Mouse (Mus musculus) adrenal gland, adult 10 weeks (tissue): Measurements from ENCODE around the gene Zfyve26. TPM values are rescaled to one million over a fixed set of nuclear protein-coding genes. Genes with fewer than 3 reads are reported as not detected.

Experiments used
- polyA plus RNA-seq: library from polyadenylated mRNA; stranded (reverse); fragments of 350-450 nt; fragmentation: Illumina TruSeq; extraction: RNeasy Lipid Tissue Mini Kit (QIAGEN cat#74804); gene quantifications from one replicate; pipeline ENCODE4 v1.2.3, GENCODE M21; 2014; ENCODE audit warnings: low read depth, low replicate concordance

The Zfyve26 gene
- 9.9 TPM for polyA plus RNA-seq

GRCm38 (mm10) chr12:79296126-79296816 is at the start of gene Zfyve26:
TSS of gene Zfyve26 (minus strand) at chr12:79296304.

DNA sequence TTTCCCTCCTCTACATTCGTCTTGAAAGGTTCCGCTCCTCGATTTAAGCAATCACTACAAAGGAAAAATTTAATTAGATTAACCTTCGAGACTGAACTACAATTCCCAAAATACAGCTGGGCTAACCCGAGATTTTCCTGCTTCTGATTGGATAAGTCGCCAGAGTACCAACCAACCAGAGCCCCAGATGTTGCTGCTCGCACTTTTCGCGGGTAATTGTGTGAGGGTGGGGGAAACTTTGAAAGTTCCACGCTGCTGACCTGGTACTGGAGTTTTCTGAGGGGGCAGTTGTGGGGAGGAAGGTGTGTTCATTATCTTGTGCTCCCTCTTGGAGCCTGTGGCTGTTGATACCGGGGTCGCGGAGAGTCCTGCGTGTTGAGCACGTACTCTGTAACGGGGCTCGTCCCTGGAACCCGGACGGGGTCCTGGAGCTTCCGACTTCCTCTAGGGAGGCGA is 1.0 kb upstream of the Zfyve26 start, which contains the start of gene Rad51b:
Gene Rad51b, plus strand, starts transcription at position 162 of the 456 bp plus-strand sequence.

DNA sequence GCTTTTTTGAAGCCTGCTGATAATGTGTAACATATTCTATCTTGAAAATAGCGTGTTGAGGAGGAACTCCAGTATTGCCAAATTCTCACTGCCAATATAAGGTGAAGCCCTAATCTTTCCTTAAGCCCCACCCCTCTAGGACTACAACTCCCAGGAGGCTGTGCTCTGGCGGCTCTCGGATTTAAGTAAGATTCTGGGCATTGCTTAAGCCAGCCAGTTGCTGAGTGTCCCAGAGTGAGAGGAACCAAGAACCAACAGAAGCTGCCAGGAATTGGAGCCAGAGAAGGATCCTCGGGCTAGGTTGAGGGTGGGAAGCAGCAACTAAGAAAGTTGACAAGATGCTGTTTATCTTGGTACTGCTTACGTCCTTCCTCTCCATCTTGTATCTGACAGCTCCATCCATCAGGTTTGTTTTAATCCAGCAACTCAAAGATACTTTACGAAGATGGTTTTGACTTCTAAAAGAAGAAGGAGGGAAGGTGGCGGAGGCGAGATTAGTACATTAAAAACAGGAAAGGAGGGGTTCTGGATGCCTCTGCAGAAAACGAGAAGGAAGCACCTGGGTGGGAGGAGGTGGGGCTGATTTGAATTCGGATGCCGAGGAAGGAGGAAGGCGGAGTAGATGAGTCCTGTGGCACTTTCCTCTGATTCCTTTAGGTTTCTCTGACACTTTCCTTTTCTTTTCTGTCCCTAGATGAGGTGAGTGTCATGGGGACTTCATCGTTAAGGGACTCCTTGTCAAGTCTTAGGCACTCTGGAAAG is 87.2 kb downstream of the Zfyve26 start, which contains the start of gene Rdh12:
Gene Rdh12, plus strand, starts transcription at position 212 of the 762 bp plus-strand sequence.

DNA sequence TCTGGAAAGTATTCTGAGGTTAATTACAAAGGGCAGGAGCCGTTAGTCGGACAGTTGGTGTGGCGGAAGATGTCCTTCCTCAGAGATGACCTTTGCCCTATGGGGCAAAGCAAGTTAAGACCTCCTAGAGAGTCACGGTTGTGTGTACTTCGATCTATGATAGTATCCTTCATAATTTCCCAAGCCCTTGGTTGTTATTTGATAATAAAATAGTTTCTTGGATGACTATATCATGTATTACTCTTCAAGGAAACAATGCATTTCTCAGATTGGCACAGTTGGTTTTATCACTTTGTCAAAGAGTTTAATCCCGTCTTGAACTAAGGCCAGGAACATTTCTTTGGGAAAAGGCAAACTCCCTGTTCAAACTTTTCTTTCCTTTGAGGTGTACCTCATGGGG is 103.9 kb downstream of the Zfyve26 start, which contains the start of gene Rdh11:
Gene Rdh11, minus strand, starts transcription at position 101 of the 400 bp plus-strand sequence.

Other genes starting within 250 kb of the Zfyve26 start
- 28.5 TPM for gene Pigh, start 206.7 kb downstream of the Zfyve26 start, polyA plus RNA-seq
- gene Arg2, start 165.5 kb downstream of the Zfyve26 start, polyA plus RNA-seq: not detected
- 126 TPM for gene Vti1b, start 123.6 kb downstream of the Zfyve26 start, polyA plus RNA-seq
- gene Rdh11, start 104.0 kb downstream of the Zfyve26 start, polyA plus RNA-seq: 43.8 TPM
- gene Rdh12, start 87.4 kb downstream of the Zfyve26 start, polyA plus RNA-seq: 1.2 TPM
- gene Rad51b, start 978 bp upstream of the Zfyve26 start, polyA plus RNA-seq: 0.29 TPM